ENCODE assay signal across 22 mouse cellular contexts in genomic region chr19:60204176-60204575, GRCm38 (mm10). TPM values are rescaled to one million over a fixed set of nuclear protein-coding genes. Genes with fewer than 3 reads are reported as not detected.
DNase-seq lines count a peak whose midpoint lies in the region; ATAC-seq lines count a peak whose summit lies in the region.
"Had no signal": no experiment of that assay in that cellular context is flagged by ENCODE, and none has a peak within 500 bp of the region (broad histone marks: within the 10 kb centered on the region; RNA-seq: fewer than 3 reads in every experiment).

No protein-coding gene starts in this region.

- no peak overlapping the region for H3K4me3 ChIP-seq in hindbrain, embryonic 12.5 days
- H3K4me3 ChIP-seq in hindbrain, embryonic 10.5 days: no peak overlapping the region
- no peak overlapping the region for H3K4me3 ChIP-seq in forebrain, embryonic 13.5 days
- H3K4me3 ChIP-seq in midbrain, embryonic 14.5 days (replicated peaks; ENCODE audit: low read depth, low read length): no peak overlapping the region
- H3K4me3 ChIP-seq: erythroblast, embryonic 14.5 days; intestine, embryonic 15.5 days; limb, embryonic 12.5 days; liver, embryonic 12.5 days had no signal

- no peaks in the 10 kb centered on the region for H3K9me3 ChIP-seq in hindbrain, embryonic 12.5 days (replicated peaks)
- H3K9me3 ChIP-seq in hindbrain, embryonic 10.5 days: no peaks in the 10 kb centered on the region
- no peaks in the 10 kb centered on the region for H3K9me3 ChIP-seq in forebrain, embryonic 13.5 days (replicated peaks)
- no peaks in the 10 kb centered on the region for H3K9me3 ChIP-seq in midbrain, embryonic 14.5 days (ENCODE audit: control insufficient read depth, low read length)
- H3K9me3 ChIP-seq: intestine, embryonic 15.5 days; limb, embryonic 12.5 days; liver, embryonic 12.5 days had no signal

- H3K9ac ChIP-seq in hindbrain, embryonic 12.5 days: no peak overlapping the region
- H3K9ac ChIP-seq in forebrain, embryonic 13.5 days: no peak overlapping the region
- no peak overlapping the region for H3K9ac ChIP-seq in midbrain, embryonic 14.5 days (replicated peaks; ENCODE audit: low read length)
- H3K9ac ChIP-seq: intestine, embryonic 15.5 days; limb, embryonic 12.5 days; liver, embryonic 12.5 days had no signal

- ATAC-seq in hindbrain, embryonic 12.5 days (ENCODE audit: low FRiP score): peak; percentile 61; the same call in 1 of the 2 replicates
- ATAC-seq in forebrain, embryonic 13.5 days: 0 out of 2 replicates have a peak, but pooled peaks have one; percentile 21
- no peak for ATAC-seq in midbrain, embryonic 14.5 days (ENCODE audit: low FRiP score, low TSS enrichment)
- ATAC-seq: intestine, embryonic 15.5 days; liver, embryonic 12.5 days had no signal

- H3K4me2 ChIP-seq in hindbrain, embryonic 12.5 days (replicated peaks): no peak overlapping the region
- peak overlapping the region; percentile 12; the same call in 1 of the 2 replicates for H3K4me2 ChIP-seq in forebrain, embryonic 13.5 days
- H3K4me2 ChIP-seq in midbrain, embryonic 14.5 days (ENCODE audit: low read length): 0 out of 2 replicates have a peak overlapping the region, but pooled peaks have one; percentile 8
- H3K4me2 ChIP-seq: intestine, embryonic 15.5 days; limb, embryonic 12.5 days; liver, embryonic 12.5 days had no signal

- WGBS in hindbrain, embryonic 12.5 days: 27% methylated on average over 7 of the region's 7 CpGs
- WGBS in hindbrain, embryonic 10.5 days: 36% methylated on average over 7 of the region's 7 CpGs
- WGBS in forebrain, embryonic 13.5 days: 8% methylated on average over 7 of the region's 7 CpGs
- 6% methylated on average over 7 of the region's 7 CpGs for WGBS in midbrain, embryonic 14.5 days

- H3K36me3 ChIP-seq in hindbrain, embryonic 12.5 days: no peaks in the 10 kb centered on the region; the same call in 1 of the 2 replicates
- H3K36me3 ChIP-seq in hindbrain, embryonic 10.5 days: peaks cover 8% of the 10 kb centered on the region
- 0 out of 2 replicates have a peak, but pooled peaks cover 5% of the 10 kb centered on the region for H3K36me3 ChIP-seq in forebrain, embryonic 13.5 days (ENCODE audit: poor library complexity, severe bottlenecking)
- 0 out of 2 replicates have a peak, but pooled peaks cover 2% of the 10 kb centered on the region for H3K36me3 ChIP-seq in midbrain, embryonic 14.5 days (ENCODE audit: control insufficient read depth, insufficient read depth, low read length)
- H3K36me3 ChIP-seq: intestine, embryonic 15.5 days had no signal

- no peak overlapping the region for H3K27ac ChIP-seq in hindbrain, embryonic 12.5 days
- no peak overlapping the region for H3K27ac ChIP-seq in hindbrain, embryonic 10.5 days
- no peak overlapping the region for H3K27ac ChIP-seq in forebrain, embryonic 13.5 days
- no peak overlapping the region for H3K27ac ChIP-seq in midbrain, embryonic 14.5 days (replicated peaks; ENCODE audit: low read depth, low read length)
- H3K27ac ChIP-seq: intestine, embryonic 15.5 days; limb, embryonic 12.5 days; liver, embryonic 12.5 days had no signal

- H3K27me3 ChIP-seq in hindbrain, embryonic 12.5 days: 0 out of 2 replicates have a peak, but pooled peaks cover 2% of the 10 kb centered on the region
- H3K27me3 ChIP-seq in hindbrain, embryonic 10.5 days (ENCODE audit: insufficient read depth, poor library complexity, severe bottlenecking): no peaks in the 10 kb centered on the region
- peaks cover 44% of the 10 kb centered on the region for H3K27me3 ChIP-seq in forebrain, embryonic 13.5 days
- no peaks in the 10 kb centered on the region for H3K27me3 ChIP-seq in midbrain, embryonic 14.5 days (ENCODE audit: control insufficient read depth, insufficient read depth, low read length)
- H3K27me3 ChIP-seq: intestine, embryonic 15.5 days; limb, embryonic 12.5 days; liver, embryonic 12.5 days had no signal

- H3K4me1 ChIP-seq in hindbrain, embryonic 12.5 days: peaks cover 17% of the 10 kb centered on the region
- peaks cover 25% of the 10 kb centered on the region for H3K4me1 ChIP-seq in hindbrain, embryonic 10.5 days (replicated peaks)
- peaks cover 23% of the 10 kb centered on the region for H3K4me1 ChIP-seq in forebrain, embryonic 13.5 days
- H3K4me1 ChIP-seq in midbrain, embryonic 14.5 days (ENCODE audit: control insufficient read depth, insufficient read depth, low read length): peaks cover 38% of the 10 kb centered on the region
- H3K4me1 ChIP-seq: intestine, embryonic 15.5 days had no signal

- DNase-seq in hindbrain, embryonic 10.5 days (ENCODE audit: low spot score): no peak
- peak; percentile 45 for DNase-seq in brain, adult 2 months (ENCODE audit: low read depth, low spot score)
- peak; percentile 75 for DNase-seq in midbrain, embryonic 14.5 days
- no peak for DNase-seq in right cerebral cortex, postnatal 10 days (ENCODE audit: low spot score in 2 of 2)
- no peak for DNase-seq in ovary, postnatal 14 days (ENCODE audit: low spot score)
- DNase-seq: adrenal gland, adult 8-10 months; cerebellum, adult 11-12 months; cerebellum, postnatal 14 days; gastrocnemius, postnatal 10 days; heart, adult 18-20 months; heart, postnatal 36 days; kidney, postnatal 36 days; lung, adult 2 months; lung, postnatal 36 days; right cerebral cortex, adult 18-20 months; thymus, postnatal 14 days had no signal

RNA-seq across cellular contexts. Expression of gene Fam204a, which starts 22.3 kb away (rescaled TPM):
- 70.4 and 81.6 TPM in 2 replicates for polyA plus RNA-seq in hindbrain, embryonic 12.5 days (2016; fragmentation: Nextera tagmentation; extraction: Ambion mirVana)
- polyA plus RNA-seq in hindbrain, embryonic 10.5 days (2016; fragmentation: Nextera tagmentation; extraction: Ambion mirVana): 49.3 and 54.9 TPM in 2 replicates
- polyA plus RNA-seq in forebrain, embryonic 13.5 days (2015; fragmentation: Nextera tagmentation; extraction: Ambion mirVana): 62.9 and 67.2 TPM in 2 replicates
- polyA plus RNA-seq in midbrain, embryonic 14.5 days (2014; fragmentation: Nextera tagmentation; extraction: Ambion mirVana): 91.5 and 98.1 TPM in 2 replicates

Comparison
In these comparisons a context has a peak if more than half of its experiments do, and no peak if none do; other contexts are left out.
1. DNase-seq: peak in brain, adult 2 months (single experiment) and midbrain, embryonic 14.5 days (single experiment); none in hindbrain, embryonic 10.5 days (single experiment), right cerebral cortex, postnatal 10 days (0 of 2) and ovary, postnatal 14 days (single experiment).